Mouse (Mus musculus) limb, embryonic 11.5 days (tissue): ENCODE measurements at regions not wholly inside any gene's neighbourhood (a gene's known extent, or its start where the extent isn't known, plus 50 kb on each side); places are given as distances from the start of the nearest gene placed in this dataset.

Experiments used
- ATAC-seq: fragments of 200-750 bp; cut with Nextera tagmentation; 2 replicates; pipeline ENCODE4 v1.8.0; 2017; ENCODE audit warnings: low read depth; ENCODE audit not compliant: insufficient number of reproducible peaks, low FRiP score, low TSS enrichment
- DNase-seq: peaks from one replicate; pipeline ENCODE4 v3.0.0-alpha.2; 2015; ENCODE audit warnings: low spot score
- H3K27ac ChIP-seq: fragments of 300-500 bp; sonication (generic); replicated peaks from 2 replicates; pipeline ENCODE4 v1.5.1; 2014; ENCODE audit warnings: low read depth, mild to moderate bottlenecking, low read length
- H3K27me3 ChIP-seq: fragments of 300-500 bp; sonication (generic); 2 replicates; pipeline ENCODE4 v1.6.1; 2014; ENCODE audit warnings: mild to moderate bottlenecking, low read length, mixed read lengths; ENCODE audit not compliant: control insufficient read depth, insufficient read depth
- H3K36me3 ChIP-seq: fragments of 300-500 bp; sonication (generic); 2 replicates; pipeline ENCODE4 v1.6.1; 2014; ENCODE audit warnings: mild to moderate bottlenecking, low read length, moderate library complexity, mixed read lengths; ENCODE audit not compliant: control insufficient read depth, insufficient read depth
- H3K4me1 ChIP-seq: fragments of 300-500 bp; sonication (generic); 2 replicates; pipeline ENCODE4 v1.6.1; 2014; ENCODE audit warnings: low read length, mixed read lengths; ENCODE audit not compliant: control insufficient read depth, insufficient read depth
- H3K4me2 ChIP-seq: fragments of 300-500 bp; sonication (generic); 2 replicates; pipeline ENCODE4 v1.6.1; 2014; ENCODE audit warnings: low read depth, mild to moderate bottlenecking, moderate library complexity; ENCODE audit not compliant: severe bottlenecking
- H3K4me3 ChIP-seq: fragments of 300-500 bp; sonication (generic); 2 replicates; pipeline ENCODE4 v1.5.1; 2014; ENCODE audit warnings: low read depth, low read length
- H3K9ac ChIP-seq: fragments of 300-500 bp; sonication (generic); 2 replicates; pipeline ENCODE4 v1.6.1; 2014; ENCODE audit warnings: mild to moderate bottlenecking, low read length
- H3K9me3 ChIP-seq: fragments of 300-500 bp; sonication (generic); 2 replicates; pipeline ENCODE4 v1.6.1; 2016; ENCODE audit warnings: low read length; ENCODE audit not compliant: control insufficient read depth
- WGBS: fragments of 180-500 bp; shearing (Covaris S2); extraction: QIAGEN DNeasy Blood & Tissue Kit; methylation state at CpG from one replicate; pipeline ENCODE4 v1.1.7; 2014; 5-methylcytosine and 5-hydroxymethylcytosine counted together

- Histone ChIP-seq H3K4me2 (no peak overlapping the region), H3K4me1 (no peaks in the 10 kb centered on the region), H3K9me3 (no peaks in the 10 kb centered on the region), H3K9ac (no peak overlapping the region), H3K27me3 (no peaks in the 10 kb centered on the region), H3K27ac (no peak overlapping the region), H3K36me3 (no peaks in the 10 kb centered on the region), H3K4me3 (no peak overlapping the region)
- no peak for ATAC-seq
- WGBS: 77% methylated on average over 6 of the region's 6 CpGs
- DNase-seq: no peak
Observed at GRCm38 (mm10) chr10:87715874-87716600, 142.0 kb upstream of the Igf1 start.

- Histone ChIP-seq H3K9me3 (no peaks in the 10 kb centered on the region), H3K4me1 (no peaks in the 10 kb centered on the region), H3K27me3 (no peaks in the 10 kb centered on the region), H3K4me2 (no peak overlapping the region), H3K27ac (no peak overlapping the region), H3K36me3 (no peaks in the 10 kb centered on the region), H3K9ac (no peak overlapping the region), H3K4me3 (no peak overlapping the region)
- no peak for ATAC-seq
- DNase-seq: no peak
Observed at GRCm38 (mm10) chr10:87717156-87717555, 140.9 kb upstream of the Igf1 start.

GRCm38 (mm10) chr10:87718491-87718890 is 139.6 kb upstream of the Igf1 start:
- Histone ChIP-seq H3K9ac (no peak overlapping the region), H3K36me3 (no peaks in the 10 kb centered on the region), H3K4me1 (no peaks in the 10 kb centered on the region), H3K4me2 (no peak overlapping the region), H3K4me3 (no peak overlapping the region), H3K9me3 (no peaks in the 10 kb centered on the region), H3K27ac (no peak overlapping the region), H3K27me3 (no peaks in the 10 kb centered on the region)
- 90% methylated on average over 7 of the region's 7 CpGs for WGBS
- DNase-seq (no peak), ATAC-seq (no peak)

- H3K27ac ChIP-seq: no peak overlapping the region
- no peak for ATAC-seq
Observed at GRCm38 (mm10) chr10:87719978-87720377, 138.1 kb upstream of the Igf1 start.

DNA sequence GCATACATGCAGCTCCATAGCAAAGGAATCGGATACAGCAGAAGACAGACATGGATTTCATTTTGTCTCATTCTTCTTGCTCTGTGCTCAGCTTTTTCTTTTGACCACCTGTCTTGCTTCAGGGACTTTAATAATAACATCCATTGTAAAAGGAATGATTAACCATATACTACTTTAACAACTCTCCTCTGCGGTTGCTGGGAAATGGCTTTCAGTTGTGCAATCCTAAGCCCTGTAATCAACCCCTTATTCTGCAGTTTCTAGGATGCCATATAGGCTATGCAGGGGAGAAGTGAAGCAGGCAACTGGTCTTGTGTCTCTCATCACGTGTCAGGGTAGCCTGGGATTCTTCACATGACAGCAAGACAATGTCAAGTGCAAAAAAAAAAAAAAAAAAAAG is 135.8 kb upstream of the Igf1 start:
- ATAC-seq: no peak
- DNase-seq: no peak

More at GRCm38 (mm10) chr10:87719978-87720377, 138.1 kb upstream of the Igf1 start:
- H3K9ac ChIP-seq: no peak overlapping the region
- no peaks in the 10 kb centered on the region for H3K9me3 ChIP-seq
- no peaks in the 10 kb centered on the region for H3K27me3 ChIP-seq
- no peaks in the 10 kb centered on the region for H3K4me1 ChIP-seq
- H3K4me2 ChIP-seq: no peak overlapping the region
- no peaks in the 10 kb centered on the region for H3K36me3 ChIP-seq
- no peak for DNase-seq
- H3K4me3 ChIP-seq: no peak overlapping the region

DNA sequence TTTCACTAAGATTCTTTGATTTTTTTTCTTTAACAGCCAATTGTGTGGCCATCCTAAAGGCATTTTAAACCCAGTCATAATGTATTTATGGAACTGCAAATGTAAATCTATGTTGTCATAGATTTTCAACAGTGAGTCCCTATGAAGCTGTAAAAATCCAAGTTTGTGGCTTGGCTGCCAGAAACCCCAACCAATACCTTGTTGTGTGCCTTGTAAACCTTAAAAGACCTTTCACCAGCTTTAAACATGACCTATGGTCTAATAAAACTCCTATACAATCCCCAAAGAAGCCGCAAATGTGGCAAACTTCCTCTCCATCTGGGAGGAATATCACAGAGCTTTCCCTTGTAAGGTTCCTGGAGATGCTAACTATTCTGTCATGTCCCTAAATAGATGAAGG is 125.4 kb upstream of the Igf1 start:
- Histone ChIP-seq H3K9ac (no peak overlapping the region), H3K36me3 (no peaks in the 10 kb centered on the region), H3K4me2 (no peak overlapping the region), H3K9me3 (no peaks in the 10 kb centered on the region), H3K4me1 (no peaks in the 10 kb centered on the region), H3K27ac (no peak overlapping the region), H3K27me3 (no peaks in the 10 kb centered on the region), H3K4me3 (no peak overlapping the region)
- ATAC-seq (no peak), DNase-seq (no peak)
- WGBS: 29% methylated on average over 1 of the region's 1 CpGs

More for the DNA sequence above, 135.8 kb upstream of the Igf1 start:
- H3K9me3 ChIP-seq: no peaks in the 10 kb centered on the region
- no peaks in the 10 kb centered on the region for H3K36me3 ChIP-seq
- WGBS: 72% methylated on average over 3 of the region's 3 CpGs
- H3K4me2 ChIP-seq: no peak overlapping the region
- no peak overlapping the region for H3K4me3 ChIP-seq
- H3K27me3 ChIP-seq: no peaks in the 10 kb centered on the region
- no peak overlapping the region for H3K27ac ChIP-seq
- no peak overlapping the region for H3K9ac ChIP-seq
- no peaks in the 10 kb centered on the region for H3K4me1 ChIP-seq

DNA sequence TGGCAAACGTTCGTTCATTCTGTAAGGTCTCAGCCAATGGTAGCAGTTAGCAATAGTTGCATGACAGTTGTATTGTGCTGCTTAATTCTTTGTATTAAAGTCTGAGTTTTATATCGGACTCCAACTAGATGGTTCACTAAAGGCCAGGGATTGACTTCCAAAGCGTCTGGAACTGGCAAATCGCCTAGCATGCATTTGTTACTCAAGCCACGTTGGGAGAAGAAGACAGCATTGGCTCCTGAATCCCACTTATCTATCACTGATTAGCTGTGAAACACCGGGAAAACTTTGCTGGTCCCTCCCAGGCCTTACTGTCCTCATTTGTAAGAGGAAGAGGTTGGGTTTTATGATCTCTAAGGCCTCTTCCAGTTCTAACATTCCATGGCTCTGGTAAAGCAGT is 124.8 kb upstream of the Igf1 start:
- 76% methylated on average over 7 of the region's 7 CpGs for WGBS
- Histone ChIP-seq H3K27ac (no peak overlapping the region), H3K36me3 (no peaks in the 10 kb centered on the region), H3K27me3 (no peaks in the 10 kb centered on the region), H3K9me3 (no peaks in the 10 kb centered on the region), H3K4me1 (no peaks in the 10 kb centered on the region), H3K4me3 (no peak overlapping the region), H3K9ac (no peak overlapping the region), H3K4me2 (no peak overlapping the region)
- DNase-seq (no peak), ATAC-seq (no peak)

DNA sequence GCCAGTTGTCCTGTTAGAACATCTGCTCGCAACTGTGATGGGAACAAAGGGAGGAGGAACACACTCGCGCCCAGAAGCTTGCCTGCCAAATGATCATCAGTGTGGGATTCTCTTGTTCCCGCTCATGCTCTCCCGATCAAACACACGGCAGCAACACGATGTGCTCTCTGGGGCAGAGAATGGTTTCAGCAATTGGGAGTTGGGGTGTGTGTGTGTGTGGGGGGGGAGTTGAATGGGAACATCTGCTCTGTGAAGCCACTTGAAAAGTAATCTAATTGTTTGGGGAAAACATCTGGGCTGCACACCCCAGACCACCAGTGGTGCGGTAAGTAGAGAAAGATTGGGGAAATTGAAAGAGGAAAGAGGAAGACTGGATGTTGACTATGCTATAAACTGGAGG is 117.7 kb upstream of the Igf1 start:
- no peak overlapping the region for H3K9ac ChIP-seq

GRCm38 (mm10) chr10:87742766-87743165 is 115.3 kb upstream of the Igf1 start:
- Histone ChIP-seq H3K4me1 (no peaks in the 10 kb centered on the region), H3K4me2 (no peak overlapping the region), H3K27ac (no peak overlapping the region), H3K4me3 (no peak overlapping the region), H3K27me3 (no peaks in the 10 kb centered on the region), H3K9me3 (no peaks in the 10 kb centered on the region), H3K36me3 (no peaks in the 10 kb centered on the region), H3K9ac (no peak overlapping the region)
- ATAC-seq (no peak), DNase-seq (no peak)
- WGBS: 90% methylated on average over 3 of the region's 3 CpGs

More for the DNA sequence above, 117.7 kb upstream of the Igf1 start:
- H3K27me3 ChIP-seq: no peaks in the 10 kb centered on the region
- no peak overlapping the region for H3K4me2 ChIP-seq
- no peaks in the 10 kb centered on the region for H3K36me3 ChIP-seq
- H3K9me3 ChIP-seq: no peaks in the 10 kb centered on the region
- WGBS: 78% methylated on average over 8 of the region's 8 CpGs
- no peak overlapping the region for H3K27ac ChIP-seq
- no peaks in the 10 kb centered on the region for H3K4me1 ChIP-seq
- ATAC-seq (no peak), DNase-seq (no peak)
- no peak overlapping the region for H3K4me3 ChIP-seq
